Mouse (Mus musculus): ENCODE results near the gene Ppp1r36.

GRCm38 (mm10) chr12:76374911-76375310, 42.4 kb upstream of the Ppp1r36 start:
- TF ChIP-seq EP300 (IDR thresholded peaks at IDR 0.05; ENCODE audit: insufficient read depth, low read depth, low read length) (no peak), POLR2A (IDR thresholded peaks at IDR 0.05; ENCODE audit: insufficient read depth, low read length) (no peak)
